ENCODE assay signal across 13 mouse cellular contexts in genomic region chr7:121029947-121030346, GRCm38 (mm10). TPM values are rescaled to one million over a fixed set of nuclear protein-coding genes. Genes with fewer than 3 reads are reported as not detected.
A peak's percentile ranks its signal among the peaks of the same experiment; 100 is the strongest.
DNase-seq lines count a peak whose midpoint lies in the region; TF ChIP-seq lines count a peak whose summit lies in the region.
"Not testable (repeated sequence)": the region's sequence is repeated elsewhere in the genome, so short reads cannot be mapped to it uniquely, and the experiment has no call there.
"Had no signal": no experiment of that assay in that cellular context is flagged by ENCODE, and none has a peak within 500 bp of the region (broad histone marks: within the 10 kb centered on the region; RNA-seq: fewer than 3 reads in every experiment).

No protein-coding gene starts in this region.

- H3K27ac ChIP-seq in MEL (ENCODE audit: control insufficient read depth, low read depth, low read length), result peak overlapping the region; percentile 69

- H3K4me3 ChIP-seq in MEL (ENCODE audit: control insufficient read depth in 1 of 2, insufficient read depth in 1 of 2, low read depth in 2 of 2, low read length in 2 of 2), result not testable (repeated sequence)

- not testable (repeated sequence) for TF ChIP-seq POLR2A in MEL (IDR thresholded peaks at IDR 0.05; ENCODE audit: control insufficient read depth in 1 of 2, insufficient read depth in 1 of 2, low read depth in 1 of 2, low read length in 2 of 2, poor library complexity in 1 of 2)

- peaks cover 12 to 24% of the 10 kb centered on the region in 2 experiments for H3K4me1 ChIP-seq in MEL (ENCODE audit: control insufficient read depth in 1 of 2, insufficient read depth in 2 of 2, low read length in 2 of 2)

- H3K79me2 ChIP-seq in MEL (ENCODE audit: control insufficient read depth, insufficient read depth, low read length, poor library complexity), result not testable (repeated sequence)

- H3K9me3 ChIP-seq in MEL (replicated peaks; ENCODE audit: insufficient read depth, low read length), result not testable (repeated sequence)

- peak in 1 of 2 experiments; percentile 59; a peak in 2 of 4 replicates for TF ChIP-seq EP300 in MEL (IDR thresholded peaks at IDR 0.05; ENCODE audit: low read depth in 1 of 2, low read length in 2 of 2)

- not testable (repeated sequence) for H3K27me3 ChIP-seq in MEL (ENCODE audit: control insufficient read depth in 1 of 2, insufficient read depth in 2 of 2, low read length in 2 of 2)

- H3K36me3 ChIP-seq in MEL (ENCODE audit: control insufficient read depth in 1 of 2, insufficient read depth in 2 of 2, low read length in 2 of 2), result peaks cover 0 to 32% of the 10 kb centered on the region in 2 experiments; a peak in 2 of 4 replicates

- peak overlapping the region; percentile 23 for H3K9ac ChIP-seq in MEL (ENCODE audit: control insufficient read depth, low read depth, low read length, poor library complexity, severe bottlenecking)

- TF ChIP-seq RAD21 in MEL (IDR thresholded peaks at IDR 0.05; ENCODE audit: low read depth, low read length), result not testable (repeated sequence)

- not testable (repeated sequence) for DNase-seq in MEL (ENCODE audit: low read depth, low spot score)
- DNase-seq in MEL-GATA-1-ER (ENCODE audit: extremely low read depth, low read depth), result peak; percentile 13

- TF ChIP-seq CTCF in MEL (IDR thresholded peaks at IDR 0.05 in 2 of 3, conservative IDR thresholded peaks at IDR 0.05 in 1 of 3; ENCODE audit: control insufficient read depth in 1 of 3, insufficient read depth in 1 of 3, low read depth in 2 of 3, low read length in 3 of 3, poor library complexity in 1 of 3, severe bottlenecking in 1 of 3), result not testable (repeated sequence)

TF ChIP-seq in MEL, 35 proteins besides CTCF, POLR2A, EP300 and RAD21:
- TF ChIP-seq TAL1 (IDR thresholded peaks at IDR 0.05; ENCODE audit: low read length) (peak; percentile 17; the same call in 1 of the 2 replicates), GATA1 (IDR thresholded peaks at IDR 0.05; ENCODE audit: low read depth, low read length) (peak; percentile 56)

RNA-seq across cellular contexts. Expression of gene Mettl9, which starts 4.3 kb away (rescaled TPM):
- total RNA-seq in MEL (2012; rRNA removed), result 33.4 and 39.8 TPM in 2 replicates
- polyA plus RNA-seq in MEL (2012; ENCODE audit: insufficient read depth in 1 of 2, insufficient read length in 2 of 2, low read depth in 1 of 2, low replicate concordance in 2 of 2, missing spikeins in 1 of 2), result 10 to 100 TPM; 73.3 to 80.4 TPM

RNA-seq across cellular contexts. Expression of gene Igsf6, which starts 44.4 kb away (rescaled TPM):
- 0.08 and 0.10 TPM in 2 replicates for total RNA-seq in MEL (2012; rRNA removed)
- under 1 TPM in 1 of 2 experiments, not detected in 1; 0.42 TPM for polyA plus RNA-seq in MEL (2012; ENCODE audit: insufficient read depth in 1 of 2, insufficient read length in 2 of 2, low read depth in 1 of 2, low replicate concordance in 2 of 2, missing spikeins in 1 of 2)
- total RNA-seq: CH12.LX, ES-E14 had no signal

RNA-seq across cellular contexts. Expression of gene Mfsd13b, which starts 47.6 kb away (rescaled TPM):
- total RNA-seq in MEL (2012; rRNA removed), result not detected in 2 replicates
- under 1 TPM in 1 of 2 experiments, not detected in 1; 0.17 TPM for polyA plus RNA-seq in MEL (2012; ENCODE audit: insufficient read depth in 1 of 2, insufficient read length in 2 of 2, low read depth in 1 of 2, low replicate concordance in 2 of 2, missing spikeins in 1 of 2)
- total RNA-seq: adrenal gland, adult 18-20 months; adrenal gland, adult 2 months; adrenal gland, postnatal 14 days; adrenal gland, postnatal 36 days; adrenal gland, postnatal 4 days; CH12.LX; ES-E14 had no signal
- polyA plus RNA-seq: activated CD4-positive, CD25-positive, alpha-beta regulatory T cell, adult 4 months; C2C12; CD4-positive, CD25-positive, alpha-beta regulatory T cell, adult 4 months; G1E had no signal

RNA-seq across cellular contexts. Expression of gene Cdr2, which starts 47.8 kb away (rescaled TPM):
- 12.9 and 15.8 TPM in 2 replicates for total RNA-seq in MEL (2012; rRNA removed)
- 10 to 100 TPM in 1 of 2 experiments, not detected in 1; 17.4 TPM for polyA plus RNA-seq in MEL (2012; ENCODE audit: insufficient read depth in 1 of 2, insufficient read length in 2 of 2, low read depth in 1 of 2, low replicate concordance in 2 of 2, missing spikeins in 1 of 2)

RNA-seq across cellular contexts. Expression of gene Otoa, which starts 51.5 kb away (rescaled TPM):
- 0.13 and 0.23 TPM in 2 replicates for total RNA-seq in MEL (2012; rRNA removed)
- polyA plus RNA-seq in MEL (2012; ENCODE audit: insufficient read depth in 1 of 2, insufficient read length in 2 of 2, low read depth in 1 of 2, low replicate concordance in 2 of 2, missing spikeins in 1 of 2), result under 1 TPM in 1 of 2 experiments, not detected in 1; 0.04 TPM
- polyA plus RNA-seq: activated CD4-positive, CD25-positive, alpha-beta regulatory T cell, adult 4 months; CD4-positive, CD25-positive, alpha-beta regulatory T cell, adult 4 months had no signal
